Mouse (Mus musculus): ENCODE data around the gene Slc9b1.

- TF ChIP-seq POLR2A (IDR thresholded peaks at IDR 0.05; ENCODE audit: borderline replicate concordance, extremely low read depth, low read depth, low read length) (no peak), CTCF (IDR thresholded peaks at IDR 0.05; ENCODE audit: insufficient read depth, low read length) (no peak)
Measured at GRCm38 (mm10) chr3:135307411-135308259, 40.2 kb upstream of the Slc9b1 start, which contains the start of gene Slc9b2.
